Mouse (Mus musculus) retina, adult 2 months (tissue): ENCODE data around the gene Slc10a7.
"Not testable (repeated sequence)": the region's sequence is repeated elsewhere in the genome, so short reads cannot be mapped to it uniquely, and the experiment has no call there.

Experiments
- DNase-seq: peaks from one replicate; pipeline ENCODE4 v3.0.0-alpha.2; 2012; ENCODE audit warnings: low read depth, low spot score

Gene Slc10a7

GRCm38 (mm10) chr8:78545153-78545817 lies 36.1 kb downstream of the Slc10a7 start:
- not testable (repeated sequence) for DNase-seq

GRCm38 (mm10) chr8:78549971-78550751 lies 41.0 kb downstream of the Slc10a7 start:
- no peak for DNase-seq

GRCm38 (mm10) chr8:78550752-78551134 lies 41.6 kb downstream of the Slc10a7 start:
- no peak for DNase-seq

- no peak for DNase-seq
These were observed 46.7 kb downstream of the Slc10a7 start for GRCm38 (mm10) chr8:78555817-78556216.

GRCm38 (mm10) chr8:78556773-78557434 lies 47.8 kb downstream of the Slc10a7 start:
- no peak for DNase-seq

GRCm38 (mm10) chr8:78561620-78562019 lies 52.5 kb downstream of the Slc10a7 start:
- DNase-seq: no peak

- DNase-seq: no peak
These were observed 54.4 kb downstream of the Slc10a7 start for GRCm38 (mm10) chr8:78563466-78564058.

GRCm38 (mm10) chr8:78564200-78564599 lies 55.1 kb downstream of the Slc10a7 start:
- DNase-seq: no peak

GRCm38 (mm10) chr8:78568196-78568595 lies 59.0 kb downstream of the Slc10a7 start:
- peak; percentile 23 for DNase-seq

GRCm38 (mm10) chr8:78571528-78571927 lies 62.4 kb downstream of the Slc10a7 start:
- no peak for DNase-seq

- DNase-seq: no peak
These were observed 65.1 kb downstream of the Slc10a7 start for GRCm38 (mm10) chr8:78574207-78574606.

- DNase-seq: no peak
These were observed 68.4 kb downstream of the Slc10a7 start for GRCm38 (mm10) chr8:78577569-78577968.

- DNase-seq: no peak
These were observed 68.9 kb downstream of the Slc10a7 start for GRCm38 (mm10) chr8:78578036-78578435.

- no peak for DNase-seq
These were observed 75.0 kb downstream of the Slc10a7 start for GRCm38 (mm10) chr8:78584011-78584776.

- DNase-seq: no peak
These were observed 75.7 kb downstream of the Slc10a7 start for GRCm38 (mm10) chr8:78584863-78585262.

GRCm38 (mm10) chr8:78595481-78595908 lies 86.3 kb downstream of the Slc10a7 start:
- no peak for DNase-seq

- DNase-seq: no peak
These were observed 89.1 kb downstream of the Slc10a7 start for GRCm38 (mm10) chr8:78598237-78598636.

- no peak for DNase-seq
These were observed 93.9 kb downstream of the Slc10a7 start for GRCm38 (mm10) chr8:78603084-78603483.

- DNase-seq: no peak
These were observed 95.3 kb downstream of the Slc10a7 start for GRCm38 (mm10) chr8:78604426-78604825.

GRCm38 (mm10) chr8:78609301-78609700 lies 100.2 kb downstream of the Slc10a7 start:
- no peak for DNase-seq

- no peak for DNase-seq
These were observed 101.9 kb downstream of the Slc10a7 start for GRCm38 (mm10) chr8:78611019-78611418.
